Mouse (Mus musculus) Patski (cell line): Measurements from ENCODE around the gene Ssh2. TPM values are rescaled to one million over a fixed set of nuclear protein-coding genes. Genes with fewer than 3 reads are reported as not detected.

Source experiments
- ATAC-seq: fragments of 100-300 bp; one replicate; pipeline ENCODE4 v1.8.0; 2021
- CTCF ChIA-PET: fragments of 350-600 bp; sonication (Branson Sonifier 250); formaldehyde crosslinking; loops from one replicate; lab custom pipeline; 2022; ENCODE audit warnings: inconsistent platforms; lab: Charles Lee
- POLR2A ChIA-PET: fragments of 350-600 bp; sonication (Branson Sonifier 250); formaldehyde crosslinking; loops from one replicate; lab custom pipeline; 2022; ENCODE audit warnings: antibody characterized with exemption, inconsistent platforms; lab: Charles Lee
- DNase-seq: peaks from one replicate; pipeline ENCODE4 v3.0.0-alpha.2; 2011; ENCODE audit warnings: low read depth, low spot score
- H3K27me3 ChIP-seq: fragments of 371-371 bp; one replicate; pipeline ENCODE4 v1.5.1; 2021
- CTCF ChIP-seq: fragments of 100-300 bp; IDR thresholded peaks from one replicate; pipeline ENCODE4 v1.5.1; 2021
- in situ Hi-C: fragments of 300-500 bp; cut with MboI; formaldehyde crosslinking; loops from 3 replicates; pipeline ENCODE4 v1.11.1; 2018; ENCODE audit warnings: low pct_unique_long_range_greater_than_20kb, mixed read lengths
- polyA plus RNA-seq: library from polyadenylated mRNA; unstranded; gene quantifications from one replicate; pipeline ENCODE4 v1.2.3, GENCODE M21; 2021

The Ssh2 gene
- polyA plus RNA-seq, 1 experiment from 2014 or later, result 6.5 TPM

- DNase-seq, result no peak
- ChIA-PET CTCF (interaction anchor here (3.5 kb wide), 1 partner anchor 14 kb away, joined by 11 read pairs; no protein-coding TSS in a partner anchor), POLR2A (no interaction called here)
- TF ChIP-seq CTCF, result no peak
- in situ Hi-C loops, result loop anchor here (25.0 kb wide), 1 partner anchor 307 kb away; no protein-coding TSS in a partner anchor
- ATAC-seq, result no peak
- no peaks in the 10 kb centered on the region for H3K27me3 ChIP-seq
These were observed 289.3 kb downstream of the Ssh2 start for GRCm38 (mm10) chr11:77505291-77505980.

GRCm38 (mm10) chr11:77506273-77506672 lies 290.2 kb downstream of the Ssh2 start:
- ATAC-seq, result no peak
- POLR2A ChIA-PET, result no interaction called here
- no peaks in the 10 kb centered on the region for H3K27me3 ChIP-seq
- CTCF ChIA-PET, result interaction anchor here (3.5 kb wide), 1 partner anchor 15 kb away, joined by 11 read pairs; no protein-coding TSS in a partner anchor
- no peak for TF ChIP-seq CTCF
- DNase-seq, result no peak
- in situ Hi-C loops, result loop anchor here (25.0 kb wide), 1 partner anchor 306 kb away; no protein-coding TSS in a partner anchor

- TF ChIP-seq CTCF, result no peak
- CTCF ChIA-PET, result interaction anchor here (1.7 to 2.1 kb wide), 3 partner anchors 10 to 123 kb away, joined by 8 to 12 read pairs (median 9); no protein-coding TSS in a partner anchor
- in situ Hi-C loops, result loop anchor here (25.0 kb wide), 1 partner anchor 305 kb away; no protein-coding TSS in a partner anchor
- H3K27me3 ChIP-seq, result no peaks in the 10 kb centered on the region
- POLR2A ChIA-PET, result no interaction called here
- no peak for ATAC-seq
- no peak for DNase-seq
These were observed 290.9 kb downstream of the Ssh2 start for GRCm38 (mm10) chr11:77506941-77507340.

- CTCF ChIA-PET, result interaction anchor here (0.8 to 2.4 kb wide), 7 partner anchors 8 to 122 kb away, joined by 3 to 12 read pairs (median 8); no protein-coding TSS in a partner anchor
- no peak for TF ChIP-seq CTCF
- POLR2A ChIA-PET, result interaction anchor here (0.9 to 1.4 kb wide), 3 partner anchors 11 to 100 kb away, joined by 3 to 4 read pairs (median 3); partner anchors contain the start of gene Taok1
- DNase-seq (no peak), ATAC-seq (no peak)
- in situ Hi-C loops, result loop anchor here (25.0 kb wide), 1 partner anchor 305 kb away; no protein-coding TSS in a partner anchor
- no peaks in the 10 kb centered on the region for H3K27me3 ChIP-seq
These were observed 291.3 kb downstream of the Ssh2 start for GRCm38 (mm10) chr11:77507426-77507825.

GRCm38 (mm10) chr11:77508068-77509021 lies 292.3 kb downstream of the Ssh2 start:
- TF ChIP-seq CTCF, result no peak
- ATAC-seq, result peak; percentile 58
- ChIA-PET CTCF (interaction anchor here (0.7 to 2.4 kb wide), 12 partner anchors 8 to 121 kb away, joined by 3 to 12 read pairs (median 4); partner anchors contain the start of gene Gm10392), POLR2A (interaction anchor here (0.9 to 1.4 kb wide), 4 partner anchors 12 to 99 kb away, joined by 3 to 7 read pairs (median 4); partner anchors contain the start of gene Taok1)
- in situ Hi-C loops, result loop anchor here (25.0 kb wide), 1 partner anchor 304 kb away; no protein-coding TSS in a partner anchor
- no peaks in the 10 kb centered on the region for H3K27me3 ChIP-seq
- DNase-seq, result no peak

Other genes with a start within 250 kb of the Ssh2 start
- 0.13 TPM for gene Slc6a4, start 217.7 kb upstream of the Ssh2 start, polyA plus RNA-seq
- gene Nsrp1, start 137.9 kb upstream of the Ssh2 start, polyA plus RNA-seq, result 33.8 TPM
- gene Efcab5, start 27.3 kb upstream of the Ssh2 start, polyA plus RNA-seq, result 0.23 TPM
- 18.0 TPM for gene Coro6, start 246.1 kb downstream of the Ssh2 start, polyA plus RNA-seq